Mouse (Mus musculus): ENCODE measurements around the gene Olfr91. TPM values are rescaled to one million over a fixed set of nuclear protein-coding genes. Genes with fewer than 3 reads are reported as not detected.

The Olfr91 gene
- polyA plus RNA-seq, 1 experiment from 2014 or later = not detected

- ATAC-seq = no peak
- H3K27ac ChIP-seq (ENCODE audit: low read depth, low read length) = no peak overlapping the region
- peaks cover 5% of the 10 kb centered on the region; the same call in 1 of the 2 replicates for H3K36me3 ChIP-seq (ENCODE audit: control insufficient read depth, insufficient read depth)
- peaks cover 9% of the 10 kb centered on the region; the same call in 1 of the 2 replicates for H3K27me3 ChIP-seq (replicated peaks; ENCODE audit: control insufficient read depth, insufficient read depth, low read length)
- H3K9me3 ChIP-seq (ENCODE audit: control insufficient read depth) = no peaks in the 10 kb centered on the region
- H3K4me1 ChIP-seq (replicated peaks; ENCODE audit: control insufficient read depth, insufficient read depth, low read length) = peaks cover 7% of the 10 kb centered on the region; the same call in 1 of the 2 replicates
- H3K4me3 ChIP-seq (ENCODE audit: low read depth, low read length) = peak overlapping the region; percentile 49
- TF ChIP-seq CTCF (IDR thresholded peaks at IDR 0.05; ENCODE audit: low read depth) = no peak
- peak overlapping the region; percentile 45; the same call in 1 of the 2 replicates for H3K9ac ChIP-seq (ENCODE audit: low read depth, low read length)
- WGBS = 20% methylated on average over 27 of the region's 27 CpGs
- H3K4me2 ChIP-seq (replicated peaks; ENCODE audit: low read depth) = peak overlapping the region; percentile 89
Observed at GRCm38 (mm10) chr17:37050876-37051275, 47.2 kb downstream of the Olfr91 start.

- no peaks in the 10 kb centered on the region for H3K9me3 ChIP-seq (ENCODE audit: control insufficient read depth)
- peak; percentile 8; the same call in 1 of the 2 replicates for ATAC-seq
- no peak overlapping the region for H3K27ac ChIP-seq (ENCODE audit: low read depth, low read length)
- no peak for TF ChIP-seq CTCF (IDR thresholded peaks at IDR 0.05; ENCODE audit: low read depth)
- WGBS = 4% methylated on average over 22 of the region's 22 CpGs
- H3K4me3 ChIP-seq (ENCODE audit: low read depth, low read length) = peak overlapping the region; percentile 49
- peaks cover under 1% of the 10 kb centered on the region; the same call in 1 of the 2 replicates for H3K36me3 ChIP-seq (ENCODE audit: control insufficient read depth, insufficient read depth)
- H3K27me3 ChIP-seq (replicated peaks; ENCODE audit: control insufficient read depth, insufficient read depth, low read length) = peaks cover 9% of the 10 kb centered on the region; the same call in 1 of the 2 replicates
- H3K9ac ChIP-seq (ENCODE audit: low read depth, low read length) = peak overlapping the region; percentile 45; the same call in 1 of the 2 replicates
- peaks cover 7% of the 10 kb centered on the region; the same call in 1 of the 2 replicates for H3K4me1 ChIP-seq (replicated peaks; ENCODE audit: control insufficient read depth, insufficient read depth, low read length)
- peak overlapping the region; percentile 89 for H3K4me2 ChIP-seq (replicated peaks; ENCODE audit: low read depth)
Observed at GRCm38 (mm10) chr17:37050399-37050798, 47.7 kb downstream of the Olfr91 start.

- peak overlapping the region; percentile 89 for H3K4me2 ChIP-seq (replicated peaks; ENCODE audit: low read depth)
- no peak overlapping the region for H3K27ac ChIP-seq (ENCODE audit: low read depth, low read length)
- peak; percentile 77 for TF ChIP-seq CTCF (IDR thresholded peaks at IDR 0.05; ENCODE audit: low read depth)
- peaks cover 7% of the 10 kb centered on the region; the same call in 1 of the 2 replicates for H3K4me1 ChIP-seq (replicated peaks; ENCODE audit: control insufficient read depth, insufficient read depth, low read length)
- H3K36me3 ChIP-seq (ENCODE audit: control insufficient read depth, insufficient read depth) = no peaks in the 10 kb centered on the region; the same call in 1 of the 2 replicates
- H3K9ac ChIP-seq (ENCODE audit: low read depth, low read length) = 0 out of 2 replicates have a peak overlapping the region, but pooled peaks have one; percentile 37
- peak overlapping the region; percentile 49 for H3K4me3 ChIP-seq (ENCODE audit: low read depth, low read length)
- no peaks in the 10 kb centered on the region for H3K9me3 ChIP-seq (ENCODE audit: control insufficient read depth)
- WGBS = 9% methylated on average over 39 of the region's 39 CpGs
- H3K27me3 ChIP-seq (replicated peaks; ENCODE audit: control insufficient read depth, insufficient read depth, low read length) = peaks cover 9% of the 10 kb centered on the region; the same call in 1 of the 2 replicates
- ATAC-seq = no peak; the same call in 1 of the 2 replicates
Observed at GRCm38 (mm10) chr17:37049570-37050310, 48.3 kb downstream of the Olfr91 start.

- H3K36me3 ChIP-seq (ENCODE audit: control insufficient read depth, insufficient read depth) = no peaks in the 10 kb centered on the region
- H3K4me1 ChIP-seq (replicated peaks; ENCODE audit: control insufficient read depth, insufficient read depth, low read length) = peaks cover 7% of the 10 kb centered on the region; the same call in 1 of the 2 replicates
- no peak overlapping the region for H3K9ac ChIP-seq (ENCODE audit: low read depth, low read length)
- 73% methylated on average over 7 of the region's 7 CpGs for WGBS
- no peak for TF ChIP-seq CTCF (IDR thresholded peaks at IDR 0.05; ENCODE audit: low read depth)
- no peak for ATAC-seq
- H3K27me3 ChIP-seq (replicated peaks; ENCODE audit: control insufficient read depth, insufficient read depth, low read length) = peaks cover 9% of the 10 kb centered on the region; the same call in 1 of the 2 replicates
- no peak overlapping the region for H3K4me2 ChIP-seq (replicated peaks; ENCODE audit: low read depth)
- no peak overlapping the region for H3K27ac ChIP-seq (ENCODE audit: low read depth, low read length)
- no peak overlapping the region for H3K4me3 ChIP-seq (ENCODE audit: low read depth, low read length)
- no peaks in the 10 kb centered on the region for H3K9me3 ChIP-seq (ENCODE audit: control insufficient read depth)
Observed at GRCm38 (mm10) chr17:37048383-37048782, 49.7 kb downstream of the Olfr91 start.

GRCm38 (mm10) chr17:37047981-37048380 lies 50.1 kb downstream of the Olfr91 start:
- Histone ChIP-seq H3K36me3 (ENCODE audit: control insufficient read depth, insufficient read depth) (no peaks in the 10 kb centered on the region), H3K9me3 (ENCODE audit: control insufficient read depth) (no peaks in the 10 kb centered on the region), H3K9ac (ENCODE audit: low read depth, low read length) (no peak overlapping the region), H3K4me1 (replicated peaks; ENCODE audit: control insufficient read depth, insufficient read depth, low read length) (peaks cover 7% of the 10 kb centered on the region; the same call in 1 of the 2 replicates), H3K4me2 (replicated peaks; ENCODE audit: low read depth) (no peak overlapping the region), H3K27ac (ENCODE audit: low read depth, low read length) (no peak overlapping the region), H3K27me3 (replicated peaks; ENCODE audit: control insufficient read depth, insufficient read depth, low read length) (peaks cover 9% of the 10 kb centered on the region; the same call in 1 of the 2 replicates), H3K4me3 (ENCODE audit: low read depth, low read length) (no peak overlapping the region)
- 35% methylated on average over 3 of the region's 3 CpGs for WGBS
- TF ChIP-seq CTCF (IDR thresholded peaks at IDR 0.05; ENCODE audit: low read depth) = peak; percentile 67
- ATAC-seq = no peak

GRCm38 (mm10) chr17:37047332-37047976 lies 50.6 kb downstream of the Olfr91 start:
- H3K9ac ChIP-seq (ENCODE audit: low read depth, low read length) = no peak overlapping the region
- H3K27ac ChIP-seq (ENCODE audit: low read depth, low read length) = no peak overlapping the region
- WGBS = 37% methylated on average over 19 of the region's 19 CpGs
- TF ChIP-seq CTCF (IDR thresholded peaks at IDR 0.05; ENCODE audit: low read depth) = no peak
- peaks cover 7% of the 10 kb centered on the region; the same call in 1 of the 2 replicates for H3K4me1 ChIP-seq (replicated peaks; ENCODE audit: control insufficient read depth, insufficient read depth, low read length)
- peak overlapping the region; percentile 97 for H3K4me2 ChIP-seq (replicated peaks; ENCODE audit: low read depth)
- no peaks in the 10 kb centered on the region for H3K9me3 ChIP-seq (ENCODE audit: control insufficient read depth)
- peaks cover 9% of the 10 kb centered on the region; the same call in 1 of the 2 replicates for H3K27me3 ChIP-seq (replicated peaks; ENCODE audit: control insufficient read depth, insufficient read depth, low read length)
- H3K4me3 ChIP-seq (ENCODE audit: low read depth, low read length) = no peak overlapping the region
- H3K36me3 ChIP-seq (ENCODE audit: control insufficient read depth, insufficient read depth) = no peaks in the 10 kb centered on the region
- no peak for ATAC-seq

Measured in intestine, postnatal 0 days (tissue).